Mouse (Mus musculus) cerebellum, postnatal 36 days (tissue): ENCODE data around the gene Ralgps1.
A peak's percentile ranks its signal among the peaks of the same experiment; 100 is the strongest.
"Not testable (repeated sequence)": the region's sequence is repeated elsewhere in the genome, so short reads cannot be mapped to it uniquely, and the experiment has no call there.

Source experiments
- DNase-seq, 2 experiments: peaks; one replicate each; pipeline ENCODE4 v3.0.0; 2021 to 2022; ENCODE audit warnings: mixed read lengths in 2 of 2

Ralgps1 gene

GRCm38 (mm10) chr2:33361139-33361716, 10.1 kb downstream of the Ralgps1 start:
- DNase-seq, result peak in 1 of 2 experiments; percentile 6

GRCm38 (mm10) chr2:33360564-33360963, 10.7 kb downstream of the Ralgps1 start:
- peak in 1 of 2 experiments; percentile 5 for DNase-seq

- no peak for DNase-seq
Observed at GRCm38 (mm10) chr2:33359184-33359583, 12.1 kb downstream of the Ralgps1 start.

- DNase-seq, result no peak
Observed at GRCm38 (mm10) chr2:33357250-33357838, 13.9 kb downstream of the Ralgps1 start.

- DNase-seq, result peak; percentile 87 to 89
Observed at GRCm38 (mm10) chr2:33355558-33355957, 15.7 kb downstream of the Ralgps1 start.

GRCm38 (mm10) chr2:33353432-33353831, 17.9 kb downstream of the Ralgps1 start:
- no peak for DNase-seq

GRCm38 (mm10) chr2:33351449-33351848, 19.8 kb downstream of the Ralgps1 start:
- DNase-seq, result no peak

GRCm38 (mm10) chr2:33350921-33351320, 20.4 kb downstream of the Ralgps1 start:
- no peak for DNase-seq

GRCm38 (mm10) chr2:33349581-33349980, 21.7 kb downstream of the Ralgps1 start:
- peak; percentile 53 to 59 for DNase-seq

GRCm38 (mm10) chr2:33349081-33349480, 22.2 kb downstream of the Ralgps1 start:
- peak; percentile 81 to 88 for DNase-seq

- DNase-seq, result no peak
Observed at GRCm38 (mm10) chr2:33348260-33348659, 23.0 kb downstream of the Ralgps1 start.

- DNase-seq, result peak; percentile 63 to 67
Observed at GRCm38 (mm10) chr2:33347607-33348006, 23.7 kb downstream of the Ralgps1 start.

- no peak for DNase-seq
Observed at GRCm38 (mm10) chr2:33346749-33347148, 24.5 kb downstream of the Ralgps1 start.

GRCm38 (mm10) chr2:33345956-33346355, 25.3 kb downstream of the Ralgps1 start:
- no peak for DNase-seq

- no peak for DNase-seq
Observed at GRCm38 (mm10) chr2:33345475-33345874, 25.8 kb downstream of the Ralgps1 start.

GRCm38 (mm10) chr2:33343413-33343812, 27.9 kb downstream of the Ralgps1 start:
- DNase-seq, result no peak

- DNase-seq, result no peak
Observed at GRCm38 (mm10) chr2:33342148-33342547, 29.1 kb downstream of the Ralgps1 start.

GRCm38 (mm10) chr2:33335789-33336188, 35.5 kb downstream of the Ralgps1 start:
- DNase-seq, result no peak

- DNase-seq, result no peak
Observed at GRCm38 (mm10) chr2:33329622-33330021, 41.7 kb downstream of the Ralgps1 start.

GRCm38 (mm10) chr2:33328941-33329340, 42.3 kb downstream of the Ralgps1 start:
- peak; percentile 50 to 62 for DNase-seq

- no peak for DNase-seq
Observed at GRCm38 (mm10) chr2:33325359-33325758, 45.9 kb downstream of the Ralgps1 start.

GRCm38 (mm10) chr2:33323799-33324595, 47.3 kb downstream of the Ralgps1 start:
- DNase-seq, result no peak

GRCm38 (mm10) chr2:33323043-33323625, 48.2 kb downstream of the Ralgps1 start:
- DNase-seq, result not testable (repeated sequence)
